In the genomic region with DNA sequence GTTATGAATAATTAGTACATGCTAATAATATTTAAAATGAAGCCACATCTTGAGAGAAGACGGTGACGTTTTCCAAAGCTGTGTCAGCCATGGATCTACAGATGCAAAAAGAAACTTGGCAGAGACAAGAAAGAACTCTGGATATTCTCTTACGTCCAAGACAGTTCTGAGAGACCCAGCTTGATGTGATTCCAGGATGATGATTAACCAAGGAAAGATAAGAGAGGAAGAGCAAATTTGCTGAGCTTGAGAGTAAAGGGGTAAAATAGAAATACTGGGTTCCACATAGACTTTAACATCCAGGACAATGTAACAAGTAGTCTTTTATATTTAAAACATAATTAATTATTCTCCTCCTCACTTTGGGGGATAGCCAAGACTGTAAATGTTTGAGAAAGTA, we compare ENCODE assay signal across 19 mouse cellular contexts. TPM values are rescaled to one million over a fixed set of nuclear protein-coding genes. Genes with fewer than 3 reads are reported as not detected.
"Had no signal": no experiment of that assay in that cellular context is flagged by ENCODE, and none has a peak within 500 bp of the region (broad histone marks: within the 10 kb centered on the region; RNA-seq: fewer than 3 reads in every experiment).

No protein-coding gene starts in this region.

- H3K4me2 ChIP-seq: liver, embryonic 15.5 days; lung, embryonic 14.5 days; midbrain, embryonic 12.5 days; neural tube, embryonic 13.5 days; neural tube, embryonic 15.5 days had no signal

- H3K27ac ChIP-seq: liver, embryonic 15.5 days; midbrain, embryonic 10.5 days; midbrain, embryonic 12.5 days; neural tube, embryonic 13.5 days; neural tube, embryonic 15.5 days had no signal

- H3K9ac ChIP-seq: liver, embryonic 15.5 days; lung, embryonic 14.5 days; midbrain, embryonic 12.5 days; neural tube, embryonic 13.5 days; neural tube, embryonic 15.5 days had no signal

- H3K4me3 ChIP-seq: liver, embryonic 15.5 days; midbrain, embryonic 10.5 days; midbrain, embryonic 12.5 days; myocyte; neural tube, embryonic 13.5 days; neural tube, embryonic 15.5 days had no signal

- DNase-seq: lung, adult 18-20 months; lung, embryonic 14.5 days; lung, postnatal 10 days; lung, postnatal 4 days; midbrain, embryonic 14.5 days; retina, postnatal 1 day; right cerebral cortex, adult 18-20 months; thymus, adult 2 months; thymus, postnatal 25 days; thymus, postnatal 4 days had no signal

- ATAC-seq: midbrain, embryonic 16.5 days had no signal

- H3K9me3 ChIP-seq: liver, embryonic 15.5 days; midbrain, embryonic 10.5 days; midbrain, embryonic 12.5 days; neural tube, embryonic 13.5 days; neural tube, embryonic 15.5 days had no signal

- H3K4me1 ChIP-seq: liver, embryonic 15.5 days; midbrain, embryonic 10.5 days; midbrain, embryonic 12.5 days; neural tube, embryonic 13.5 days; neural tube, embryonic 15.5 days had no signal

- H3K36me3 ChIP-seq: liver, embryonic 15.5 days; midbrain, embryonic 10.5 days; midbrain, embryonic 12.5 days; neural tube, embryonic 13.5 days; neural tube, embryonic 15.5 days had no signal

- H3K27me3 ChIP-seq: liver, embryonic 15.5 days; midbrain, embryonic 12.5 days; neural tube, embryonic 13.5 days; neural tube, embryonic 15.5 days had no signal

RNA-seq across cellular contexts. Expression of a gene that starts 40.0 kb away (rescaled TPM):
- polyA plus RNA-seq: midbrain, embryonic 12.5 days; midbrain, embryonic 14.5 days; midbrain, embryonic 16.5 days; myocyte; neural tube, embryonic 11.5 days; neural tube, embryonic 13.5 days; neural tube, embryonic 15.5 days had no signal

RNA-seq across cellular contexts. Expression of a gene that starts 47.6 kb away (rescaled TPM):
- polyA plus RNA-seq: lung, embryonic 14.5 days; myocyte; neural tube, embryonic 11.5 days; stomach, embryonic 14.5 days had no signal
